Mouse (Mus musculus): ENCODE data around the gene Gm27179. TPM values are rescaled to one million over a fixed set of nuclear protein-coding genes. Genes with fewer than 3 reads are reported as not detected.
"Not testable (repeated sequence)": the region's sequence is repeated elsewhere in the genome, so short reads cannot be mapped to it uniquely, and the experiment has no call there.

Gm27179 gene
- polyA plus RNA-seq, 1 experiment: not detected

- not testable (repeated sequence) for H3K27me3 ChIP-seq (ENCODE audit: control insufficient read depth, insufficient read depth, insufficient read length); H3K4me3 ChIP-seq; H3K36me3 ChIP-seq (ENCODE audit: control insufficient read depth, insufficient read depth); H3ac ChIP-seq (ENCODE audit: control insufficient read depth, insufficient read length); H3K79me2 ChIP-seq (ENCODE audit: control insufficient read depth, insufficient read depth); H3K4me2 ChIP-seq (ENCODE audit: low read depth)
These were observed 5.3 kb downstream of the Gm27179 start for GRCm38 (mm10) chr14:69507000-69507399.

GRCm38 (mm10) chr14:69503174-69503573 is 9.2 kb downstream of the Gm27179 start, which contains the start of gene Gm16867:
Gene Gm16867, minus strand, starts transcription at chr14:69503362.
- not testable (repeated sequence) for H3K79me2 ChIP-seq (ENCODE audit: control insufficient read depth, insufficient read depth); H3K36me3 ChIP-seq (ENCODE audit: control insufficient read depth, insufficient read depth); H3K4me3 ChIP-seq; H3K27me3 ChIP-seq (ENCODE audit: control insufficient read depth, insufficient read depth, insufficient read length); H3ac ChIP-seq (ENCODE audit: control insufficient read depth, insufficient read length); H3K4me2 ChIP-seq (ENCODE audit: low read depth)

- H3ac ChIP-seq (ENCODE audit: control insufficient read depth, insufficient read length); H3K27me3 ChIP-seq (ENCODE audit: control insufficient read depth, insufficient read depth, insufficient read length); H3K4me3 ChIP-seq; H3K4me2 ChIP-seq (ENCODE audit: low read depth); H3K79me2 ChIP-seq (ENCODE audit: control insufficient read depth, insufficient read depth); H3K36me3 ChIP-seq (ENCODE audit: control insufficient read depth, insufficient read depth): not testable (repeated sequence)
These were observed 9.8 kb downstream of the Gm27179 start for GRCm38 (mm10) chr14:69502440-69503150.

- not testable (repeated sequence) for H3K36me3 ChIP-seq (ENCODE audit: control insufficient read depth, insufficient read depth); H3K27me3 ChIP-seq (ENCODE audit: control insufficient read depth, insufficient read depth, insufficient read length); H3K79me2 ChIP-seq (ENCODE audit: control insufficient read depth, insufficient read depth); H3K4me3 ChIP-seq; H3K4me2 ChIP-seq (ENCODE audit: low read depth); H3ac ChIP-seq (ENCODE audit: control insufficient read depth, insufficient read length)
These were observed 16.1 kb downstream of the Gm27179 start for GRCm38 (mm10) chr14:69496259-69496658.

GRCm38 (mm10) chr14:69494946-69495345 is 17.4 kb downstream of the Gm27179 start:
- H3K27me3 ChIP-seq (ENCODE audit: control insufficient read depth, insufficient read depth, insufficient read length); H3ac ChIP-seq (ENCODE audit: control insufficient read depth, insufficient read length); H3K79me2 ChIP-seq (ENCODE audit: control insufficient read depth, insufficient read depth); H3K4me3 ChIP-seq; H3K4me2 ChIP-seq (ENCODE audit: low read depth); H3K36me3 ChIP-seq (ENCODE audit: control insufficient read depth, insufficient read depth): not testable (repeated sequence)

- not testable (repeated sequence) for H3K79me2 ChIP-seq (ENCODE audit: control insufficient read depth, insufficient read depth); H3K4me2 ChIP-seq (ENCODE audit: low read depth); H3K4me3 ChIP-seq; H3ac ChIP-seq (ENCODE audit: control insufficient read depth, insufficient read length); H3K27me3 ChIP-seq (ENCODE audit: control insufficient read depth, insufficient read depth, insufficient read length); H3K36me3 ChIP-seq (ENCODE audit: control insufficient read depth, insufficient read depth)
These were observed 17.8 kb downstream of the Gm27179 start for GRCm38 (mm10) chr14:69494522-69494921.

GRCm38 (mm10) chr14:69488001-69488400 is 24.3 kb downstream of the Gm27179 start:
- H3K4me3 ChIP-seq; H3ac ChIP-seq (ENCODE audit: control insufficient read depth, insufficient read length); H3K27me3 ChIP-seq (ENCODE audit: control insufficient read depth, insufficient read depth, insufficient read length); H3K4me2 ChIP-seq (ENCODE audit: low read depth); H3K36me3 ChIP-seq (ENCODE audit: control insufficient read depth, insufficient read depth); H3K79me2 ChIP-seq (ENCODE audit: control insufficient read depth, insufficient read depth): not testable (repeated sequence)

- H3K27me3 ChIP-seq (ENCODE audit: control insufficient read depth, insufficient read depth, insufficient read length); H3ac ChIP-seq (ENCODE audit: control insufficient read depth, insufficient read length); H3K79me2 ChIP-seq (ENCODE audit: control insufficient read depth, insufficient read depth); H3K4me3 ChIP-seq; H3K4me2 ChIP-seq (ENCODE audit: low read depth); H3K36me3 ChIP-seq (ENCODE audit: control insufficient read depth, insufficient read depth): not testable (repeated sequence)
These were observed 26.7 kb downstream of the Gm27179 start for GRCm38 (mm10) chr14:69485466-69486135.

- H3K27me3 ChIP-seq (ENCODE audit: control insufficient read depth, insufficient read depth, insufficient read length); H3ac ChIP-seq (ENCODE audit: control insufficient read depth, insufficient read length); H3K4me2 ChIP-seq (ENCODE audit: low read depth); H3K79me2 ChIP-seq (ENCODE audit: control insufficient read depth, insufficient read depth); H3K4me3 ChIP-seq; H3K36me3 ChIP-seq (ENCODE audit: control insufficient read depth, insufficient read depth): not testable (repeated sequence)
These were observed 38.3 kb downstream of the Gm27179 start for GRCm38 (mm10) chr14:69473941-69474646.

- H3K4me3 ChIP-seq; H3K4me2 ChIP-seq (ENCODE audit: low read depth); H3K36me3 ChIP-seq (ENCODE audit: control insufficient read depth, insufficient read depth); H3ac ChIP-seq (ENCODE audit: control insufficient read depth, insufficient read length); H3K27me3 ChIP-seq (ENCODE audit: control insufficient read depth, insufficient read depth, insufficient read length); H3K79me2 ChIP-seq (ENCODE audit: control insufficient read depth, insufficient read depth): not testable (repeated sequence)
These were observed 39.0 kb downstream of the Gm27179 start for GRCm38 (mm10) chr14:69473322-69473721.

GRCm38 (mm10) chr14:69470122-69470708 is 42.1 kb downstream of the Gm27179 start:
- H3K4me3 ChIP-seq; H3K4me2 ChIP-seq (ENCODE audit: low read depth); H3K79me2 ChIP-seq (ENCODE audit: control insufficient read depth, insufficient read depth); H3K27me3 ChIP-seq (ENCODE audit: control insufficient read depth, insufficient read depth, insufficient read length); H3ac ChIP-seq (ENCODE audit: control insufficient read depth, insufficient read length); H3K36me3 ChIP-seq (ENCODE audit: control insufficient read depth, insufficient read depth): not testable (repeated sequence)

- not testable (repeated sequence) for H3K27me3 ChIP-seq (ENCODE audit: control insufficient read depth, insufficient read depth, insufficient read length); H3K36me3 ChIP-seq (ENCODE audit: control insufficient read depth, insufficient read depth); H3K4me2 ChIP-seq (ENCODE audit: low read depth); H3ac ChIP-seq (ENCODE audit: control insufficient read depth, insufficient read length); H3K4me3 ChIP-seq; H3K79me2 ChIP-seq (ENCODE audit: control insufficient read depth, insufficient read depth)
These were observed 44.6 kb downstream of the Gm27179 start for GRCm38 (mm10) chr14:69467612-69468366.

Measured in myocyte (in vitro differentiated cells).